Mouse (Mus musculus): ENCODE results near the gene Reep3. TPM values are rescaled to one million over a fixed set of nuclear protein-coding genes. Genes with fewer than 3 reads are reported as not detected.

The Reep3 gene
- total and polyA plus RNA-seq, 3 experiments: 21.8 to 23.3 (median 23.2) TPM

DNA sequence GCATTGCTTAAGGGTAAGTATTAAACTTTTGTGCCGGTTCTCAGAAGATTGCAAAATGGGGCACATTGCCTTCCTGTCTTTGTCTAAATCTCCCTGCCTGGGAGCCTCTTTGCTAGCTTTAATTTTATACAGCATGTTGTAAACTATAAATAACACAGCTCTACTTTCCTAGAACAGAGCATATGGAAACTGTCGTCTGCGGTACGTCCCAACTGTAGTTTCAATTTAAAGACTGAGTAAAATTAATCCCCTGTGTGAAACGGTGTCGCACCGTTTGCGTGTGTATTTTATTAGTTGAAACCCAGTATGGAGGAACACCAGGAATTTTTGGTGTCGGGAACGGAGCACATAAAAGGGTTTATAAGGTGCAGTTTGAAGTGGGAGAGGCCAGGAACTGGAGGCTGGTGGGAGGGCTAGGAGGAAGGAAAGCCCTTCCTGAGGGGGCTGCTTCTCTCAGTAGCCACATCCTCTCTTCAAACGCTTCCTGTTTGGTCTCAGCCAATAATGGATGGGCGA, 92.2 kb downstream of the Reep3 start:
- Histone ChIP-seq H3K4me3 (replicated peaks in 1 of 3; ENCODE audit: low read depth in 2 of 3, low read length in 2 of 3, poor library complexity in 1 of 3) (no peak overlapping the region), H3K9ac (ENCODE audit: insufficient read depth, low read depth) (no peak overlapping the region), H3K27ac (ENCODE audit: insufficient read depth, low read depth) (no peak overlapping the region), H3K4me1 (ENCODE audit: control insufficient read depth in 1 of 2, insufficient read depth in 2 of 2) (peaks cover 0 to 10% of the 10 kb centered on the region in 2 experiments; a peak in 2 of 4 replicates), H3K79me2 (replicated peaks; ENCODE audit: control insufficient read depth, extremely low read depth, insufficient read depth, poor library complexity, severe bottlenecking) (no peaks in the 10 kb centered on the region), H3K36me3 (replicated peaks in 1 of 2; ENCODE audit: control insufficient read depth in 1 of 2, insufficient read depth in 1 of 2, low read length in 1 of 2) (peaks cover 0 to 3% of the 10 kb centered on the region in 2 experiments), H3K9me3 (replicated peaks; ENCODE audit: low read length) (peaks cover 9% of the 10 kb centered on the region), H3K27me3 (replicated peaks) (no peaks in the 10 kb centered on the region), H3K4me2 (ENCODE audit: insufficient read depth, low read depth, poor library complexity, severe bottlenecking) (no peak overlapping the region)
- DNase-seq (ENCODE audit: extremely low read depth): no peak
- no peak for TF ChIP-seq SMC3 (IDR thresholded peaks at IDR 0.05; ENCODE audit: low read depth, low read length)
- no peak for TF ChIP-seq ZMIZ1 (IDR thresholded peaks at IDR 0.05; ENCODE audit: low read depth, low read length)
- no peak for TF ChIP-seq JUND (conservative IDR thresholded peaks at IDR 0.05; ENCODE audit: low read depth, low read length)
- TF ChIP-seq USF2 (conservative IDR thresholded peaks at IDR 0.05; ENCODE audit: low read depth, low read length): no peak
- in situ Hi-C loops (cut with MboI; ENCODE audit: low pct_ligation_motif_present, low pct_unique_long_range_greater_than_20kb, low sequenced_read_pairs) (loop anchor here (5.0 to 10.0 kb wide), 2 partner anchors 80 to 93 kb away; partner anchors contain the start of genes Jmjd1c and Reep3), dilution Hi-C loops (cut with MboI; ENCODE audit: extremely low pct_ligation_motif_present, extremely low pct_unique_long_range_greater_than_20kb, low sequenced_read_pairs) (no loop called here)

DNA sequence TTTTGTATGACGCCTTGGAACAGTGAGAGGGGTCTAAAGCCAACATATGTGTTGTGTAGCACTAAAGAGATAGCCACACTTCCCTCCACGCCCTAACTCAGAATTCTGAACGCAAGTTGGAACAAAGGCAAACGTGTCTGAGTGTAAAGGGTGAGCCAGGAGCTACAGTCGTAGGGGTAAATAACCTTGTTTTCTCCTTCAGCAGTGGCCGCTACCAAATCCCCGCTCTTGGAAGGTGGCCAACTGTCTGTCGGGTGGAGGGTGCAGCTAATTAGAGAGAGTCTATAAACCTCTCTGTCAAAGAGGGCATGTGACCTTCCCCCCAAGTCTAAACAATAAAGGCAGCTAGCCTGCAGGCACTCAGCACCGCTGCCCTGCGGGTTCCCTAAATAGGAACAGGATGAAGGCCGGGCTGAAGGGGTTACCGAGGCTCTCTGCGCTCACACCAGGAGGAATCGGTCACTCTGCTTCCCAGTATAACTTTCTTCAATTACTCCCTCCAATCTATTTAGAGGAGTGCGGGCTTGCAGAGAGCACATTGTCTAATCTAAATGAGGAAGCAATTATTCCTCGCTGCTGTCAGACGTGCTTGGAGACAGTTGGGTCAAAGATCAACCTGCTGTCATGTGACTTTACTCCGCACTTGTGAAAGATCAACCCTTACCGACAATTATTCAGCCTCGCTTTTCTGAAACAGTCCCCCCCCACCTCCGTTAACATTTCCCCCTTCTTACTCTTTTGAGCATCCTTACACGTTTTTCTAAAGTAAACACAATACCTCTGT, 92.8 kb downstream of the Reep3 start:
- Histone ChIP-seq H3K9me3 (replicated peaks; ENCODE audit: low read length) (peaks cover 9% of the 10 kb centered on the region), H3K27me3 (replicated peaks) (no peaks in the 10 kb centered on the region), H3K4me1 (ENCODE audit: control insufficient read depth in 1 of 2, insufficient read depth in 2 of 2) (peaks cover 3 to 16% of the 10 kb centered on the region in 2 experiments; a peak in 3 of 4 replicates), H3K36me3 (replicated peaks in 1 of 2; ENCODE audit: control insufficient read depth in 1 of 2, insufficient read depth in 1 of 2, low read length in 1 of 2) (peaks cover 0 to 3% of the 10 kb centered on the region in 2 experiments), H3K4me2 (ENCODE audit: insufficient read depth, low read depth, poor library complexity, severe bottlenecking) (no peak overlapping the region), H3K4me3 (replicated peaks in 1 of 3; ENCODE audit: low read depth in 2 of 3, low read length in 2 of 3, poor library complexity in 1 of 3) (no peak overlapping the region), H3K79me2 (replicated peaks; ENCODE audit: control insufficient read depth, extremely low read depth, insufficient read depth, poor library complexity, severe bottlenecking) (no peaks in the 10 kb centered on the region), H3K27ac (ENCODE audit: insufficient read depth, low read depth) (no peak overlapping the region), H3K9ac (ENCODE audit: insufficient read depth, low read depth) (no peak overlapping the region)
- in situ Hi-C loops (cut with MboI; ENCODE audit: low pct_ligation_motif_present, low pct_unique_long_range_greater_than_20kb, low sequenced_read_pairs) (loop anchor here (5.0 to 10.0 kb wide), 2 partner anchors 79 to 93 kb away; partner anchors contain the start of genes Jmjd1c and Reep3), dilution Hi-C loops (cut with MboI; ENCODE audit: extremely low pct_ligation_motif_present, extremely low pct_unique_long_range_greater_than_20kb, low sequenced_read_pairs) (no loop called here)
- no peak for DNase-seq (ENCODE audit: extremely low read depth)
- TF ChIP-seq HCFC1 (IDR thresholded peaks at IDR 0.05; ENCODE audit: low read depth, low read length): no peak
- no peak for TF ChIP-seq RAD21 (IDR thresholded peaks at IDR 0.05; ENCODE audit: low read depth, low read length)
- no peak for TF ChIP-seq MXI1 (IDR thresholded peaks at IDR 0.05; ENCODE audit: low read depth, low read length)
- no peak for TF ChIP-seq ZKSCAN1 (IDR thresholded peaks at IDR 0.05; ENCODE audit: borderline replicate concordance, low read depth, low read length)
- no peak for TF ChIP-seq ZC3H11A (IDR thresholded peaks at IDR 0.05; ENCODE audit: low read depth, low read length)
- no peak for TF ChIP-seq ELF1 (IDR thresholded peaks at IDR 0.05; ENCODE audit: low read depth, low read length)
- TF ChIP-seq SMC3 (IDR thresholded peaks at IDR 0.05; ENCODE audit: low read depth, low read length): no peak
- TF ChIP-seq NELFE (IDR thresholded peaks at IDR 0.05; ENCODE audit: low read depth, low read length): no peak
- no peak for TF ChIP-seq MEF2A (IDR thresholded peaks at IDR 0.05; ENCODE audit: borderline replicate concordance, low read depth, low read length)
- TF ChIP-seq MAX (IDR thresholded peaks at IDR 0.05; ENCODE audit: low read length): no peak
- no peak for TF ChIP-seq CHD2 (IDR thresholded peaks at IDR 0.05; ENCODE audit: low read length)
- TF ChIP-seq NRF1 (IDR thresholded peaks at IDR 0.05; ENCODE audit: low read depth, low read length): no peak
- no peak for TF ChIP-seq E2F4 (IDR thresholded peaks at IDR 0.05; ENCODE audit: insufficient replicate concordance, low read depth, low read length)
- TF ChIP-seq RCOR1 (conservative IDR thresholded peaks at IDR 0.05; ENCODE audit: low read depth, low read length): no peak

Measured in CH12.LX (cell line).